Mouse (Mus musculus): ENCODE results near the gene Rbfox2.

DNA sequence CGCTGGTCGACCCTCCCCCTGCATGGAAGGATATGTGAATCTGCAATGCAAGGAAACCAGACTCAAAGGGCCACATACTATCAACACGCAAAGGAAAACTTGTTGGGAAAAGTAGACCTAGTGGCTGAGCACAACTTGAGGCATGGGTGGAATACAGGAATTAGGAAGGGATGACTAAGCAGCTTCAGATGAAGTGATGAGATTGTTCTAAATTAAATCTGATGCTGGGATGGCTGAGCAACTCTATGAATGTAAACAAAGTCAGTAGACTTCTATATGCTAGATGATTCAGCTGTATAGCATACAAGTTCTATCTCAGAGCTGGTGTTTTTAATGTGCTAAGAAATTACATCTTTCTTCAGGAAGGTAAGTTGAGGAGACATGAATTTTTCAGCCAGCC, 88.8 kb downstream of the Rbfox2 start:
- TF ChIP-seq POLR2A (IDR thresholded peaks at IDR 0.05; ENCODE audit: low read depth, low read length) (no peak), CTCF (IDR thresholded peaks at IDR 0.05; ENCODE audit: extremely low read depth, insufficient read depth, insufficient read length, insufficient replicate concordance) (no peak)
